Mouse (Mus musculus): ENCODE measurements around the gene Foxa3.
A peak's percentile ranks its signal among the peaks of the same experiment; 100 is the strongest.

The Foxa3 gene

GRCm38 (mm10) chr7:19028067-19028466 is 4.7 kb upstream of the Foxa3 start:
- ATAC-seq (ENCODE audit: insufficient number of reproducible peaks, low FRiP score, low TSS enrichment) = no peak

- no peak for ATAC-seq (ENCODE audit: insufficient number of reproducible peaks, low FRiP score, low TSS enrichment)
These were observed 1.4 kb upstream of the Foxa3 start for GRCm38 (mm10) chr7:19024581-19025255.

GRCm38 (mm10) chr7:19024096-19024506 is 763 bp upstream of the Foxa3 start, which contains the start of gene Sympk:
Sympk (plus strand) TSS chr7:19024377.
- ATAC-seq (ENCODE audit: insufficient number of reproducible peaks, low FRiP score, low TSS enrichment) = peak; percentile 88

GRCm38 (mm10) chr7:19022189-19022958 is 964 bp downstream of the Foxa3 start:
- no peak for ATAC-seq (ENCODE audit: insufficient number of reproducible peaks, low FRiP score, low TSS enrichment)

GRCm38 (mm10) chr7:19021048-19021447 is 2.3 kb downstream of the Foxa3 start:
- no peak for ATAC-seq (ENCODE audit: insufficient number of reproducible peaks, low FRiP score, low TSS enrichment)

GRCm38 (mm10) chr7:19017909-19018308 is 5.4 kb downstream of the Foxa3 start:
- no peak for ATAC-seq (ENCODE audit: insufficient number of reproducible peaks, low FRiP score, low TSS enrichment)

GRCm38 (mm10) chr7:19016042-19016441 is 7.3 kb downstream of the Foxa3 start:
- ATAC-seq (ENCODE audit: insufficient number of reproducible peaks, low FRiP score, low TSS enrichment) = no peak

- no peak for ATAC-seq (ENCODE audit: insufficient number of reproducible peaks, low FRiP score, low TSS enrichment)
These were observed 8.9 kb downstream of the Foxa3 start for GRCm38 (mm10) chr7:19014452-19014851.

- no peak for ATAC-seq (ENCODE audit: insufficient number of reproducible peaks, low FRiP score, low TSS enrichment)
These were observed 10.5 kb downstream of the Foxa3 start for GRCm38 (mm10) chr7:19012882-19013281.

GRCm38 (mm10) chr7:19012025-19012621 is 11.2 kb downstream of the Foxa3 start:
- ATAC-seq (ENCODE audit: insufficient number of reproducible peaks, low FRiP score, low TSS enrichment) = no peak

GRCm38 (mm10) chr7:19010581-19010980 is 12.8 kb downstream of the Foxa3 start:
- ATAC-seq (ENCODE audit: insufficient number of reproducible peaks, low FRiP score, low TSS enrichment) = no peak

- ATAC-seq (ENCODE audit: insufficient number of reproducible peaks, low FRiP score, low TSS enrichment) = no peak
These were observed 16.0 kb downstream of the Foxa3 start for GRCm38 (mm10) chr7:19007026-19007977.

- ATAC-seq (ENCODE audit: insufficient number of reproducible peaks, low FRiP score, low TSS enrichment) = no peak
These were observed 16.9 kb downstream of the Foxa3 start for GRCm38 (mm10) chr7:19006476-19006875.

- ATAC-seq (ENCODE audit: insufficient number of reproducible peaks, low FRiP score, low TSS enrichment) = no peak
These were observed 17.8 kb downstream of the Foxa3 start for GRCm38 (mm10) chr7:19005417-19006121.

GRCm38 (mm10) chr7:19004631-19005079 is 18.7 kb downstream of the Foxa3 start:
- ATAC-seq (ENCODE audit: insufficient number of reproducible peaks, low FRiP score, low TSS enrichment) = no peak

- peak; percentile 46; the same call in 1 of the 2 replicates for ATAC-seq (ENCODE audit: insufficient number of reproducible peaks, low FRiP score, low TSS enrichment)
These were observed 19.3 kb downstream of the Foxa3 start, which contains the start of gene Irf2bp1 for GRCm38 (mm10) chr7:19003902-19004630. Irf2bp1 (plus strand) TSS chr7:19004044.

- peak; percentile 50; the same call in 1 of the 2 replicates for ATAC-seq (ENCODE audit: insufficient number of reproducible peaks, low FRiP score, low TSS enrichment)
These were observed 20.4 kb downstream of the Foxa3 start for GRCm38 (mm10) chr7:19002848-19003498.

- no peak for ATAC-seq (ENCODE audit: insufficient number of reproducible peaks, low FRiP score, low TSS enrichment)
These were observed 21.2 kb downstream of the Foxa3 start for GRCm38 (mm10) chr7:19002115-19002514.
